Mouse (Mus musculus) gastrocnemius, adult 2 months (tissue): ENCODE results near the gene Samt2. TPM values are rescaled to one million over a fixed set of nuclear protein-coding genes. Genes with fewer than 3 reads are reported as not detected.
"Not testable (repeated sequence)": the region's sequence is repeated elsewhere in the genome, so short reads cannot be mapped to it uniquely, and the experiment has no call there.

Experiments
- DNase-seq: peaks from one replicate; pipeline ENCODE4 v3.0.0; 2022
- H3K27ac ChIP-seq: fragments of 200-600 bp; 2 replicates; pipeline ENCODE4 v1.8.1; 2022; ENCODE audit warnings: mild to moderate bottlenecking
- H3K4me3 ChIP-seq: fragments of 200-600 bp; 2 replicates; pipeline ENCODE4 v1.8.1; 2022; ENCODE audit warnings: mild to moderate bottlenecking, moderate library complexity
- intact Hi-C: fragments of 180-260 bp; cut with DNase I; formaldehyde crosslinking; loops from one replicate; pipeline ENCODE4 v1.15.1; 2025
- long read RNA-seq, 2 experiments: library from polyadenylated mRNA; stranded (forward); transcript quantifications; one replicate each; pipeline ENCODE4 v2.0.0; 2021
- total RNA-seq, 2 experiments: library from RNA; stranded (reverse); gene quantifications; 2 replicates each; pipeline ENCODE4 v1.2.3; 2021

Samt2 gene
- total RNA-seq = not detected
- long read RNA-seq, experiment 1 = 0 reads
- long read RNA-seq, experiment 2 = 0 reads

GRCm38 (mm10) chrX:154579260-154579659 lies at the start of gene Samt2:
TSS of gene Samt2 (minus strand) at chrX:154579360.
- intact Hi-C loops, H3K4me3 ChIP-seq, H3K27ac ChIP-seq, DNase-seq: not testable (repeated sequence)

Other genes starting within 250 kb of the Samt2 start
- gene 4930524N10Rik, start 236.0 kb downstream of the Samt2 start, total RNA-seq = not detected
- gene Samt4, start 97.4 kb downstream of the Samt2 start, total RNA-seq = not detected